Mouse (Mus musculus) forebrain, postnatal 0 days (tissue): ENCODE results near the gene Tmem189. TPM values are rescaled to one million over a fixed set of nuclear protein-coding genes. Genes with fewer than 3 reads are reported as not detected.

Source experiments
- ATAC-seq: fragments of 200-750 bp; cut with Nextera tagmentation; 2 replicates; pipeline ENCODE4 v1.8.0; 2017; ENCODE audit warnings: mild to moderate bottlenecking, moderate library complexity
- DNase-seq: peaks from one replicate; pipeline ENCODE4 v3.0.0-alpha.2; 2015
- H3K27ac ChIP-seq: fragments of 300-500 bp; sonication (generic); 2 replicates; pipeline ENCODE4 v1.5.1; 2014; ENCODE audit warnings: low read depth, mild to moderate bottlenecking, antibody characterized with exemption, low read length, moderate library complexity, mixed read lengths
- H3K27me3 ChIP-seq: fragments of 300-500 bp; sonication (generic); 2 replicates; pipeline ENCODE4 v1.6.1; 2014; ENCODE audit warnings: mild to moderate bottlenecking, low read length, mixed read lengths; ENCODE audit not compliant: insufficient read depth
- H3K36me3 ChIP-seq: fragments of 300-500 bp; sonication (generic); 2 replicates; pipeline ENCODE4 v1.6.1; 2014; ENCODE audit warnings: mild to moderate bottlenecking, moderate library complexity; ENCODE audit not compliant: insufficient read depth
- H3K4me1 ChIP-seq: fragments of 300-500 bp; sonication (generic); 2 replicates; pipeline ENCODE4 v1.6.1; 2014; ENCODE audit warnings: antibody characterized with exemption; ENCODE audit not compliant: insufficient read depth
- H3K4me2 ChIP-seq: fragments of 300-500 bp; sonication (generic); 2 replicates; pipeline ENCODE4 v1.6.1; 2014; ENCODE audit warnings: low read depth, mild to moderate bottlenecking, moderate library complexity
- H3K4me3 ChIP-seq: fragments of 300-500 bp; sonication (generic); 2 replicates; pipeline ENCODE4 v1.5.1; 2014; ENCODE audit warnings: low read depth, low read length, mixed read lengths
- H3K9ac ChIP-seq: fragments of 300-500 bp; sonication (generic); 2 replicates; pipeline ENCODE4 v1.6.1; 2014; ENCODE audit warnings: mild to moderate bottlenecking
- H3K9me3 ChIP-seq: fragments of 300-500 bp; sonication (generic); 2 replicates; pipeline ENCODE4 v1.6.1; 2016; ENCODE audit warnings: low read length
- CTCF ChIP-seq: sonication (generic); IDR thresholded peaks from 2 replicates; pipeline ENCODE4 v1.5.1; 2016; ENCODE audit warnings: antibody characterized with exemption, control low read depth, low read depth
- WGBS: fragments of 180-500 bp; shearing (Covaris S2); extraction: QIAGEN DNeasy Blood & Tissue Kit; methylation state at CpG from one replicate; pipeline ENCODE4 v1.1.7; 2014; 5-methylcytosine and 5-hydroxymethylcytosine counted together
- polyA plus RNA-seq: library from polyadenylated mRNA; unstranded; fragments of >200 nt; fragmentation: Nextera tagmentation; extraction: Ambion mirVana; gene quantifications from 2 replicates; pipeline ENCODE4 v1.2.1, GENCODE M21; 2015
- total RNA-seq: library from RNA; depleted of rRNA; stranded (reverse); fragments of >200 nt; gene quantifications from 2 replicates; pipeline ENCODE4 v1.2.3, GENCODE M21; 2014

Gene Tmem189
- total and polyA plus RNA-seq, 2 experiments from 2014 or later = 38.4 to 39.5 TPM

- TF ChIP-seq CTCF = peak; percentile 66
These were observed 9.0 kb downstream of the Tmem189 start for GRCm38 (mm10) chr2:167680657-167681056.

DNA sequence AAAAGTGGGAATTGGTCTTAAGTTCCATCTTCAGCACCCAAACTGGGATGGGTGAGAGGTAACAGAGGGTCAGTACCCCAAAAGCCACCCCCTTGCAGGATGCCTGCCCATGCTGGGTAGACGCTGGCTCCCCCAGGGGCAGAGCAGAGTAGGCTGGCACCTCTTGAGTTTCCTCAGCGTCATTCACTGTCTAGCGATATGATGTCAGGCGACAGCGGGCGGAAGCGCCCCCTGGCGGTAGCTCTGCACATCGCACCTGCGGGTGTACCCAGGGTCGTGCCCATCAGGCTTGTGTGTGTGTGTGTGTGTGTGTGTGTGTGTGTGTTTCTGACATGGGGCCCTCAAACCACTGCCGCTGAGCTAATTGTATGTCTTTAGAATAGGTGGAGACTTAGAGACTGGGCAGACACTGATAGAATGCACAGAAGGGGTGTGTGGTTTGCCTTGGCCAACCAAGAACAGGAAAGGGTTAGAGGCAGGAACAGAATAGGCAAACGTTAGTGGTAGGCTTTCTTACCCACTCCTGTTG, 9.7 kb downstream of the Tmem189 start:
- TF ChIP-seq CTCF = peak; percentile 96
- no peaks in the 10 kb centered on the region for H3K9me3 ChIP-seq
- no peak overlapping the region for H3K4me3 ChIP-seq
- peak; percentile 87 for ATAC-seq
- no peak overlapping the region for H3K4me2 ChIP-seq
- peak; percentile 82 for DNase-seq
- H3K9ac ChIP-seq = no peak overlapping the region
- no peak overlapping the region for H3K27ac ChIP-seq
- H3K4me1 ChIP-seq = no peaks in the 10 kb centered on the region
- H3K27me3 ChIP-seq = no peaks in the 10 kb centered on the region
- 3% methylated on average over 13 of the region's 13 CpGs for WGBS
- H3K36me3 ChIP-seq = no peaks in the 10 kb centered on the region

More at GRCm38 (mm10) chr2:167680657-167681056, 9.0 kb downstream of the Tmem189 start:
- H3K9me3 ChIP-seq = no peaks in the 10 kb centered on the region
- H3K36me3 ChIP-seq = no peaks in the 10 kb centered on the region
- peak; percentile 57 for DNase-seq
- no peak overlapping the region for H3K4me3 ChIP-seq
- H3K27me3 ChIP-seq = no peaks in the 10 kb centered on the region
- no peak for ATAC-seq
- 45% methylated on average over 5 of the region's 5 CpGs for WGBS
- no peaks in the 10 kb centered on the region for H3K4me1 ChIP-seq
- H3K4me2 ChIP-seq = no peak overlapping the region
- H3K9ac ChIP-seq = no peak overlapping the region
- no peak overlapping the region for H3K27ac ChIP-seq

- H3K4me3 ChIP-seq = no peak overlapping the region
- WGBS = 47% methylated on average over 5 of the region's 5 CpGs
- peak; percentile 37; the same call in 1 of the 2 replicates for TF ChIP-seq CTCF
- no peak overlapping the region for H3K27ac ChIP-seq
- no peaks in the 10 kb centered on the region for H3K9me3 ChIP-seq
- DNase-seq = no peak
- no peak for ATAC-seq
- no peaks in the 10 kb centered on the region for H3K4me1 ChIP-seq
- H3K27me3 ChIP-seq = no peaks in the 10 kb centered on the region
- no peaks in the 10 kb centered on the region for H3K36me3 ChIP-seq
- H3K4me2 ChIP-seq = no peak overlapping the region
- no peak overlapping the region for H3K9ac ChIP-seq
These were observed 11.0 kb downstream of the Tmem189 start for GRCm38 (mm10) chr2:167678600-167678999.

DNA sequence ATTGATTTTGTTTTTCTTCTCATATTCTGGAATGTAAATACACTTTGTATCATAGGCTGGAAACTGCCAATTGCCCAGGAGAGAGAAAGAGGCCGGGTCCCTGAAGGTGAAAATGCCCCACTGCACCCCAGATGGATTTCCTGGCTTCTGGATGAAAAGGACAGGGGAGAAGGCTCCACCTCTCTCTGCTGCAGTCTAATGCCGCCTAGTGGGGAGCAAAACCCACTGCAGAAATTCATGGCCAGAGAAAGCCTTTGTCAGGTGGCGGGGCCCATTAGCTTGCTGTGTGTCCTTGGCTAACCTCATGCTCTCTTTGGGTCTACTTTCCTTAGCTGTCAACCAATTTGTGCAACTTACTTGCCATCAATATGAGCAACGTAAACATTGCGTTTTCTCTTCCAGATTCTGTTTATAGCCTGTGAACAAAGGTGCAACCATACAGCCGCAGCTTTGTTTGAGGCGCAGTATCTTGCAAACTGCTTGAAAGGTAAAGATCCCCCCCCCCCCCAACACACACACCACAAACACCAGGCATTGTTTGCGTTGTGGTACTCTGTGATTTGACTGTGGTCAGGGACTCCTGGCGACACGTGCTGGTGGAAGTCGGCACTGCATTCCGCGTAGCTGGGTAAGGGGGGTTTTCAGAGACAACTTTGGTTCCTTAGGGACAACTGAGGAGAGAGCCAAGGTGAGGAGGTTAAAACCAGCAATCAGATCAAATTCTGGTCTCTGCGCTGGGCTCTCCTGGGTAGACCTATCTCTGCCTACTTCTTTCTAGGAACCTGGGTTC, 14.3 kb downstream of the Tmem189 start:
- Histone ChIP-seq H3K27ac (no peak overlapping the region), H3K4me1 (no peaks in the 10 kb centered on the region), H3K36me3 (no peaks in the 10 kb centered on the region), H3K27me3 (no peaks in the 10 kb centered on the region; the same call in 1 of the 2 replicates), H3K4me3 (no peak overlapping the region), H3K4me2 (no peak overlapping the region), H3K9me3 (no peaks in the 10 kb centered on the region), H3K9ac (no peak overlapping the region)
- peak; percentile 56 for TF ChIP-seq CTCF
- DNase-seq = no peak
- 42% methylated on average over 14 of the region's 14 CpGs for WGBS
- ATAC-seq = no peak

DNA sequence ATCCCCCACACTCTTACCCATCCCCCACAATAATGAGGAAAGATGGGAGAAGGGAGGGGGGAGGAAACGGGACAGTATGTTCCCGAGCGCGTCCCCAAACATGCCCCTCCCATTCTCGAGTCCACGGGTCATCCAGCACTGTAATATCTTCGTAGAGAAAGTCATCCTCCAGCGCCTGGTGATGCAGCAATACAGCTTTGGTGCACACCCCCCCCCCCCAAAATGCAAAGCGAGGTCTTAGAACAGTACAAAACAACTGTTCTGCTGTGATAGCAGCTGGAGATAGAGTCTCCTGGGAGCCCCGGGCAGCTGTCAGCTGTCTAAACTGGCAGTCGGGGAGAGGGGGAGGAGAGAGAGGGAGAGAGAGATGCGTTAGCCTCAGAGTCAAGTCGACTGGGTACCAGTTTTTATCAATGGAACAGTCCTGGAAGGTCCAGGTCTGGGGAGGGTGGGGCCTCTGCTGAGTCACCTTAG, 17.4 kb downstream of the Tmem189 start:
- TF ChIP-seq CTCF = no peak
- H3K9me3 ChIP-seq = no peaks in the 10 kb centered on the region
- no peaks in the 10 kb centered on the region for H3K36me3 ChIP-seq
- H3K4me2 ChIP-seq = no peak overlapping the region
- H3K4me3 ChIP-seq = no peak overlapping the region
- no peak overlapping the region for H3K27ac ChIP-seq
- ATAC-seq (peak; percentile 43; the same call in 1 of the 2 replicates), DNase-seq (no peak)
- H3K4me1 ChIP-seq = no peaks in the 10 kb centered on the region
- H3K27me3 ChIP-seq = no peaks in the 10 kb centered on the region; the same call in 1 of the 2 replicates
- no peak overlapping the region for H3K9ac ChIP-seq
- 39% methylated on average over 13 of the region's 13 CpGs for WGBS

- DNase-seq (no peak), ATAC-seq (no peak)
- Histone ChIP-seq H3K9ac (no peak overlapping the region), H3K4me2 (no peak overlapping the region), H3K27ac (no peak overlapping the region), H3K4me3 (no peak overlapping the region), H3K36me3 (no peaks in the 10 kb centered on the region), H3K9me3 (no peaks in the 10 kb centered on the region), H3K4me1 (no peaks in the 10 kb centered on the region), H3K27me3 (no peaks in the 10 kb centered on the region; the same call in 1 of the 2 replicates)
- no peak for TF ChIP-seq CTCF
- WGBS = 88% methylated on average over 5 of the region's 5 CpGs
These were observed 18.5 kb downstream of the Tmem189 start for GRCm38 (mm10) chr2:167671101-167671633.

- Histone ChIP-seq H3K36me3 (no peaks in the 10 kb centered on the region), H3K4me3 (no peak overlapping the region), H3K4me1 (no peaks in the 10 kb centered on the region), H3K9ac (no peak overlapping the region), H3K27ac (no peak overlapping the region), H3K27me3 (no peaks in the 10 kb centered on the region; the same call in 1 of the 2 replicates), H3K4me2 (no peak overlapping the region), H3K9me3 (no peaks in the 10 kb centered on the region)
- ATAC-seq (no peak), DNase-seq (no peak)
- TF ChIP-seq CTCF = no peak
- WGBS = 76% methylated on average over 4 of the region's 4 CpGs
These were observed 20.2 kb downstream of the Tmem189 start for GRCm38 (mm10) chr2:167669398-167669797.
